Mouse (Mus musculus): ENCODE results near the gene Hoxc8. TPM values are rescaled to one million over a fixed set of nuclear protein-coding genes. Genes with fewer than 3 reads are reported as not detected.

The Hoxc8 gene
- polyA plus RNA-seq, 1 experiment from 2014 or later = not detected

DNA sequence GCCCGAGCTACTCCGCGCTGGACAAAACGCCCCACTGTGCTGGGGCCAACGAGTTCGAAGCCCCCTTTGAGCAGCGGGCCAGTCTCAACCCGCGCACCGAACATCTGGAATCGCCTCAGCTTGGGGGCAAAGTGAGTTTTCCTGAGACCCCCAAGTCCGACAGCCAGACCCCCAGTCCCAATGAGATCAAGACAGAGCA is 23.2 kb upstream of the Hoxc8 start, which contains the start of gene Hoxc5:
TSS of gene Hoxc5 (plus strand) at position 132 of the 199 bp plus-strand sequence.
- Histone ChIP-seq H3K4me3 (0 out of 2 replicates have a peak within 1 kb of the TSS, but pooled peaks have one; percentile 1), H3K27ac (no peak within 1 kb of the TSS), H3K4me1 (peaks cover 6% of the 10 kb centered on the region; the same call in 1 of the 2 replicates), H3K4me2 (no peak within 1 kb of the TSS; the same call in 1 of the 2 replicates), H3K36me3 (ENCODE audit: poor library complexity, severe bottlenecking) (no peaks in the 10 kb centered on the region), H3K9me3 (replicated peaks) (no peaks in the 10 kb centered on the region), H3K9ac (no peak within 1 kb of the TSS), H3K27me3 (peaks cover 99% of the 10 kb centered on the region)
- WGBS = 2% methylated on average over 12 of the region's 12 CpGs
- ATAC-seq = no peak

DNA sequence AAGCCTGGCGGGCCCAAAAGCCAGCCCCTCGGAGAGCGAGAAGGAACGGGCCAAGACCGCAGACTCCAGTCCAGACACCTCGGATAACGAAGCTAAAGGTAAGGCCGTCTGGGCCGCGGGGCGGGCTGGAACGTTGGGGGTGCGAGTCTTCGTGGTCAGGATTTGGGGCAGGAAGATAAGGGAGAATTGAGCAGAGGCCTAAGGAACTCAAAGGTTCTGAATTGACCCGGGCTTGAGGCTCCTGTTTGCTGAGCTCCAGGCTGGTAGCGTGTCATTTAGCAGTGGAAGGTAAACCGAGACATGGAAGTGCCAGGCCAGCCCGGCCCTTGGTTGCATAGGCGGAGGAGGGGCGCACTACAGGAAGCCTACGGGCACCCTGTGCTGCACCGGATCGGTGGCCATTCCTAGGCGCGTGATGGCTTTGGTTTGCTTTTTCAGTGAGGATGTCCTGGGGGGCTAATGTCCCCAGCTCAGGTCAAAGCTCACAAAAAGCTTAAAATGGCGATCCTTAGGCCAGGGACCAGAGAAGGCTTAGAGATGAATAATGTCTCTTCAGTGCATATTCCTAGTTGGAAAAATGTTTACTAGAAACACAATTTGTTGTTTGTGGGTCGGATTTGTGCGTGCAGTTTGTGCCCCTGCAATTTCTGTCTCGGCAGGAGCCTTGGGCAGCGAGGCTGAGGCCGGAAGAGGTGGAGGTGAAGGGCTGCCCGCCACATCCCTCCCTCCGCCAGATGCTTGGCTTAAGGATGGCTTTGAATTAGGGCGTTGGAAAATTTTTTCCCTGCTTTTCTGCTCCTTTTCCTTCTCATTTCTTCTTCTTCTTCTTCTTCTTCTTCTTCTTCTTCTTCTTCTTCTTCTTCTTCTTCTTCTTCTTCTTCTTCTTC is 22.7 kb upstream of the Hoxc8 start:
- Histone ChIP-seq H3K27me3 (peaks cover 99% of the 10 kb centered on the region), H3K9me3 (replicated peaks) (no peaks in the 10 kb centered on the region), H3K27ac (no peak overlapping the region), H3K9ac (no peak overlapping the region), H3K4me3 (no peak overlapping the region), H3K4me1 (peaks cover 6% of the 10 kb centered on the region; the same call in 1 of the 2 replicates), H3K4me2 (no peak overlapping the region), H3K36me3 (ENCODE audit: poor library complexity, severe bottlenecking) (no peaks in the 10 kb centered on the region)
- no peak for ATAC-seq
- 3% methylated on average over 34 of the region's 34 CpGs for WGBS

DNA sequence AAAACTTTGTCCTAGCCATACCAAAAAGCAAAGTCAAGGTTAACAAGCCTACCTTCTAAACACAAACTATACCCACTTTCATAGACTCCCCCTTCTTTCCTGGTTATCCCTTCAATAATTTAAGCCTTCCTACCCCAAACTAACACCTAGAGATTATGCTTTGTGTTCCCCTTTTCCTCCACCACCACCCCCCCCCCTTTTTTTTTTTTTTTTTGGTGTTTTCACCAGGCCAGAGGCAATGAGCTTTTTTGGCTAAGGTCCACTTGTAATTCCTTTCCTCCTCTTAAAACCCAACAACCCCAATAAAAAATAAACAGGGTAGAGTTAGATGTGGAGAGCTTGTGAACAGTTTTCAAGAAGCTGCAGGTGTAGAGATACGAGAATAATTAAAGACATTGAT is 21.1 kb upstream of the Hoxc8 start:
- Histone ChIP-seq H3K27me3 (peaks cover 99% of the 10 kb centered on the region), H3K27ac (no peak overlapping the region), H3K9ac (no peak overlapping the region), H3K4me2 (no peak overlapping the region), H3K36me3 (ENCODE audit: poor library complexity, severe bottlenecking) (no peaks in the 10 kb centered on the region), H3K9me3 (replicated peaks) (no peaks in the 10 kb centered on the region), H3K4me3 (no peak overlapping the region), H3K4me1 (peaks cover 6% of the 10 kb centered on the region; the same call in 1 of the 2 replicates)
- ATAC-seq = no peak
- 30% methylated on average over 1 of the region's 1 CpGs for WGBS

DNA sequence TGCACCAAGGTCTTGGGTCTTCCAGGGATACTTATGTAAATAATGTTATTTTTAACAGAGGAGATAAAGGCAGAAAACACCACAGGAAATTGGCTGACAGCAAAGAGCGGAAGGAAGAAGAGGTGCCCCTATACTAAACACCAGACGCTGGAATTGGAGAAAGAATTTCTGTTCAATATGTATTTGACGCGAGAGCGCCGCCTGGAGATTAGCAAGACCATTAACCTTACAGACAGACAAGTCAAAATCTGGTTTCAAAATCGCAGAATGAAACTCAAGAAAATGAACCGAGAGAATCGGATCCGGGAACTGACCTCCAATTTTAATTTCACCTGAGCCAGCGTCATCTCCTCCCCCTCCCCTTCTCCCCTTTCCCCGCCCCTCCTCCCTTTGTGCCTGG is 19.7 kb upstream of the Hoxc8 start:
- no peak for ATAC-seq
- H3K4me2 ChIP-seq = no peak overlapping the region
- no peak overlapping the region for H3K9ac ChIP-seq
- no peaks in the 10 kb centered on the region for H3K9me3 ChIP-seq (replicated peaks)
- H3K27me3 ChIP-seq = peaks cover 99% of the 10 kb centered on the region
- H3K4me1 ChIP-seq = peaks cover 6% of the 10 kb centered on the region; the same call in 1 of the 2 replicates
- H3K36me3 ChIP-seq (ENCODE audit: poor library complexity, severe bottlenecking) = no peaks in the 10 kb centered on the region
- H3K27ac ChIP-seq = no peak overlapping the region
- no peak overlapping the region for H3K4me3 ChIP-seq
- 2% methylated on average over 12 of the region's 12 CpGs for WGBS

DNA sequence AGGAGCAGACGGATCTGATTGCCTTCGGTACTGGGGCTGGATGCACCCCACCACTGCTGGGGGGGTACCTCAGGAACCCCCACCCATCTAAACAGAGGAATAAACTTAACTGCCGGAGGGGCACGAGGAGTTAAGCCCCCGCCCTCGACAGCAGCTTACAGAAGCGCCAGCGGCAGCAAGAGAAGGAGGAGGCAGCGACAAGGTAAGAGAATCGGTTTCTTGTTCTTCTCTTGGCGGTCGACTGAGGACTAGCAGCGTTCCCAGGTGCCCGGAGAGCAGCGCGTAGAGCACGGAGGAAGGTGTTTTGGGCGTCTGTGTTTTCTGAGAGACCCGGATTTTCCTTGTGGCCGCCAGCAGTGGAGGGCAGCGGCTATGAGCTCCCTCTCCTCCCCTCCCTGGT is 18.2 kb upstream of the Hoxc8 start:
- H3K27ac ChIP-seq = no peak overlapping the region
- H3K36me3 ChIP-seq (ENCODE audit: poor library complexity, severe bottlenecking) = no peaks in the 10 kb centered on the region
- no peak for ATAC-seq
- H3K4me3 ChIP-seq = no peak overlapping the region
- no peak overlapping the region for H3K9ac ChIP-seq
- H3K27me3 ChIP-seq = peaks cover 99% of the 10 kb centered on the region
- no peaks in the 10 kb centered on the region for H3K9me3 ChIP-seq (replicated peaks)
- WGBS = 2% methylated on average over 21 of the region's 21 CpGs
- no peaks in the 10 kb centered on the region for H3K4me1 ChIP-seq
- H3K4me2 ChIP-seq = no peak overlapping the region

DNA sequence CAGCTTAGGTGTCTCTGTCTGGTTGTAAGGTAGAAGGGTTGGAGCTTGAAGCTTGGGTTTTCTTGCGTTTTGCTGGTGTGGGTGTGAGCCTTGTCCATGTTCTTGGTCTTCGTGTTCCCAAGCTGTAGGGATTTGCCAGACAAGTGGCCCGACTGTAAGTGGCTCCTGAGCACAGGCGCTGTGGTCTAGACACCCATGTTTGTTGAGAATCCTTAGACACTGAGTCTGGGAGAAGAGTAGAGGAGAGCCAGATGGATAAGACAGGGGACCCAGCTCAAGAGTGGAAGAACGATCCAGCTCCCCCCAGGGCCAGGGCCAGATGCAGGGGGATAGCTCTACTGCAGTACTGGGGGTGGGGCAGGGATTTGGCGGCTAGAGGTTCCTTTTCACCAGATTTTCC is 17.7 kb upstream of the Hoxc8 start:
- WGBS = 4% methylated on average over 6 of the region's 6 CpGs
- Histone ChIP-seq H3K4me1 (no peaks in the 10 kb centered on the region), H3K27ac (no peak overlapping the region), H3K9me3 (replicated peaks) (no peaks in the 10 kb centered on the region), H3K36me3 (ENCODE audit: poor library complexity, severe bottlenecking) (no peaks in the 10 kb centered on the region), H3K9ac (no peak overlapping the region), H3K4me2 (no peak overlapping the region), H3K27me3 (peaks cover 99% of the 10 kb centered on the region), H3K4me3 (no peak overlapping the region)
- ATAC-seq = no peak

DNA sequence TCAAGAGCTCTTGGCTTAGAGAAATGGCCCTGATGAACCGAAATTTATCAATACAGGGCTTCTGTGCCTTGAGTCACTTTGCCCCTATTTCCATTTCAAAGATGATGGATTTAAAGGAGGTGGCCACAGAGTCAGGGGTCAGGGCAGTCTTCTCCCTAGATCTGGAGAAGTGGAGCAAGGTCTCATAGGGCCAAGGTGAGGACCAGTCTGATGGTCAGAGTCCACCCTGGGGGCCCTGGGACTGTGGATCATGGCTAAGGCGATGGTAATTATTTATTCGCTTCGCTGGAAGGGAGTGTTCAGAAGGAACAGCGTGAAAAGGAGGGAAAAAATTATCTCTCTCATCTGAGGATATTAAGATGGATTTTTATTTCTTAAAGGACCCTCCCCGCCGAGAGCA is 15.4 kb upstream of the Hoxc8 start:
- Histone ChIP-seq H3K9ac (no peak overlapping the region), H3K9me3 (replicated peaks) (no peaks in the 10 kb centered on the region), H3K27ac (no peak overlapping the region), H3K4me1 (no peaks in the 10 kb centered on the region), H3K36me3 (ENCODE audit: poor library complexity, severe bottlenecking) (no peaks in the 10 kb centered on the region), H3K27me3 (peaks cover 100% of the 10 kb centered on the region), H3K4me2 (no peak overlapping the region), H3K4me3 (no peak overlapping the region)
- no peak for ATAC-seq
- WGBS = 3% methylated on average over 7 of the region's 7 CpGs

DNA sequence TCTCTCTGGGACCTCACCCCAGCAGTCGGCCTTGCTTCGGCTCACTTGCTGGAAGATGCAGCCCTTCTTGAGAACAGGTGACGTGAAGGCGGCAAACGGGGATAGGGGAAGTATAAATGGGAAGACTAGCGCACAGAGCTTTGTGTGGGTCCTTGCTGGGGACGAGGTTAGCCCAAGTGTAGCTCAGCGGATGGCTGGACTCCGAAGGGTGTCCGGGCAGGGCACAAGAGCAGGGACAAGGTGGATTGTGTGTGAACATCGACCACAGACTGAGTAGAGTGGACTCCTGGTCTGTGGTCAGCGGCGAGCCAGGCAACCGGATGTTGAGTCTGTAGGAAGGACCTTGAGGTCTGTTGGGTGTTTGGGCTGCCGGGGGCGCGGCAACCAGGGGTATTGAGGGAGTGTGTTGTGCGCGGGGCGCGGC is 14.7 kb upstream of the Hoxc8 start:
- Histone ChIP-seq H3K4me2 (no peak overlapping the region), H3K9me3 (replicated peaks) (no peaks in the 10 kb centered on the region), H3K9ac (no peak overlapping the region), H3K4me3 (no peak overlapping the region), H3K27ac (no peak overlapping the region), H3K27me3 (peaks cover 100% of the 10 kb centered on the region), H3K36me3 (ENCODE audit: poor library complexity, severe bottlenecking) (no peaks in the 10 kb centered on the region), H3K4me1 (no peaks in the 10 kb centered on the region)
- no peak for ATAC-seq
- 1% methylated on average over 21 of the region's 21 CpGs for WGBS

DNA sequence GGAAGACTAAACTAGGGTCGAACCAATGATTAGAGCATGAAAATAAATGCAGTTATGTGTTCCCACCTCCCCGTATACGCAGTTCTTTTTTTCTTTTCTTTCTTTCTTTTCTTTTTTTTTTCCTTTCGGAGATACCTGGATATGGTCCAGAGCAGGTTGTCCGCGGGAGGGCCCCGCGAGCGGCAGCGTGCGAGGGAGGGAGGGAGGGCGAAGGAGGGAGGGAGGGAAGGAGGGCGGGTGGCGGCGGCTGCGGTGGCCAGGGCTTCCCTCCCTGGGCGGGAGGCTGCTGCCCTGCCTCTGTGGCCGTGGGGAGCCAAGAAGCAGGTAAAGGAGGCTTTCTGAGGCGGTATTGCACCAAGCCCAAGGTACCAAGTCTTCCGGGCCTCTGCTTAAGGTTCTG is 14.2 kb upstream of the Hoxc8 start, which contains the start of gene Hoxc9:
TSS of gene Hoxc9 (plus strand) at position 269 of the 400 bp plus-strand sequence.
- no peak for ATAC-seq
- Histone ChIP-seq H3K27ac (no peak within 1 kb of the TSS), H3K27me3 (peaks cover 100% of the 10 kb centered on the region), H3K36me3 (ENCODE audit: poor library complexity, severe bottlenecking) (no peaks in the 10 kb centered on the region), H3K4me3 (no peak within 1 kb of the TSS; the same call in 1 of the 2 replicates), H3K4me2 (no peak within 1 kb of the TSS), H3K9me3 (replicated peaks) (no peaks in the 10 kb centered on the region), H3K9ac (no peak within 1 kb of the TSS), H3K4me1 (peaks cover under 1% of the 10 kb centered on the region; the same call in 1 of the 2 replicates)
- WGBS = under 1% methylated on average over 18 of the region's 20 CpGs

DNA sequence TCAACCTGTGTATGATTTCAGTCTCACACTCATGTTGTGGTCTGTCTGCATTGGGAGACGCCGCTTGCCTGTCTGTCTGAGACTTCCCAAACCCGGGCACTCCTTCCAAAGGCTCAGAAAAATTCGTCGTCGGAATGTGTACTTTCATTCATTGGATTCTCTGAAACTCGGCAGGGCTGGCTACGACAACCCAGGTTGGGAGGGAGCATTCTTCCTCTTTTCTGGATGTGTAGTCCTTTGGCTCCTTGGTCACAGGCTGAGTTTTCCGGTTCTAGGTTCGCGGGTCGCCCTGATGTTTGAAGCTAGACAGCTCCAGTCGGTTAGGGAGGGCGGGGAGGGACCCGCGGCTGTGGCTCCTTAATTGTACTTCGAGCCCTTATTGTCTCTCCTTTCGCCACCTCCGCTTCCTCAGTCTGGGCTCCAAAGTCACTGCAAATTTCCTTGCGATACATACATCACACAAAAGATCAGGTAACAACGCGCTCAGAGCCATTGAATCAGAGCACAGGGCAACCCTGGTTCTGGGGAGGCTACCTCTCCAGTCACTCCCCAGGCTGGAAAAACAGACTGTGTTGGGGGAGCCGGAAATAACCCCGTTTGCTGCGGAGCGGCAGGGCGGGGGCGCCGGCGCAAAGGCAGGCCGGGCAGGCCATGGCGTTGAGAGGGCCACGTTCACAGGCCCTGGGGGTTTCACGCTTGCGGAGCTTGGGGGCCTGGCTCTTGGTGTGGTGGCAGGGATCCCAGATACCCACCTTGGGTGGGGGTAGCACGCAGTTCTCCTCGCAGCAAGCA is 13.6 kb upstream of the Hoxc8 start:
- Histone ChIP-seq H3K9ac (no peak overlapping the region), H3K4me1 (peaks cover 7% of the 10 kb centered on the region), H3K27ac (no peak overlapping the region), H3K36me3 (ENCODE audit: poor library complexity, severe bottlenecking) (no peaks in the 10 kb centered on the region), H3K9me3 (replicated peaks) (no peaks in the 10 kb centered on the region), H3K4me3 (no peak overlapping the region; the same call in 1 of the 2 replicates), H3K27me3 (peaks cover 100% of the 10 kb centered on the region), H3K4me2 (no peak overlapping the region)
- no peak for ATAC-seq
- WGBS = 0% methylated on average over 36 of the region's 37 CpGs

DNA sequence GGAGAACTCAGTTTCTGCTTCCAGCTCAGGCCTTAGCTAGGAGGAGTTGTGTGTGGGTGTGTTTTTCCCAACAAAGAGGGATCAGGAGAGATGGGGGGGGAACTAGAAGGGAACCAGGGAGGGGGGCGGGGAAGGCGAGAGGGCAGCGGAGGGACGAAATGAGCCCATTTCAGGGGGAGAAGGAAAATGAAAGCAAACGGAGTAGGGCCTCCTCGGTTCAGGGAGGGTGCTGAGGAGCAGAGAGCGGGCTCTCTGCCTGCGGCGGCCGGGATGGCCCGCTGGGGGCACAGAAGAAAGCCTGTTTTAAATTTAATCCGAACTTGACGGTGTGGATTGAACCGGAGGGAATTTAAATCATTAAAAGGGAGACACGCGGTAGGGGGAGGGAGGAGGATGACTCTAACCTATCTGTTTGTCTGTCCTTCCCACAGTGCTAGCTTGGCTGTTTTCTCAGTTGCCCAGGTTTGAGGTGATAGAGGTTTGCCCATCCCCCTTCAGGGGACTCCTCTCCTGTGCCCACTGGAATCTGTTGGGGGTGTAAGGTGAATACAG is 12.9 kb upstream of the Hoxc8 start:
- 1% methylated on average over 15 of the region's 16 CpGs for WGBS

More for the DNA sequence above, 12.9 kb upstream of the Hoxc8 start:
- Histone ChIP-seq H3K4me3 (no peak overlapping the region; the same call in 1 of the 2 replicates), H3K9ac (no peak overlapping the region), H3K4me1 (peaks cover 8% of the 10 kb centered on the region), H3K9me3 (replicated peaks) (no peaks in the 10 kb centered on the region), H3K27me3 (peaks cover 100% of the 10 kb centered on the region), H3K4me2 (no peak overlapping the region), H3K27ac (no peak overlapping the region), H3K36me3 (ENCODE audit: poor library complexity, severe bottlenecking) (no peaks in the 10 kb centered on the region)
- no peak for ATAC-seq

All from forebrain, embryonic 13.5 days (tissue).